Mouse (Mus musculus) liver, adult 2 months (tissue): ENCODE measurements around the gene Fubp3. TPM values are rescaled to one million over a fixed set of nuclear protein-coding genes. Genes with fewer than 3 reads are reported as not detected.

ENCODE experiments used
- DNase-seq: peaks from one replicate; pipeline ENCODE4 v3.0.0-alpha.2; 2011; ENCODE audit warnings: low read depth, low spot score; ENCODE audit errors: extremely low read depth
- H3K27ac ChIP-seq: fragments of 200-500 bp; replicated peaks from 2 replicates; pipeline ENCODE4 v1.5.1; 2012; ENCODE audit warnings: low read depth, mild to moderate bottlenecking, control low read depth, inconsistent platforms, low read length; ENCODE audit not compliant: insufficient read depth
- H3K27me3 ChIP-seq: fragments of 200-500 bp; 2 replicates; pipeline ENCODE4 v1.6.1; 2012; ENCODE audit warnings: mild to moderate bottlenecking, moderate library complexity, low read length, inconsistent platforms; ENCODE audit not compliant: control insufficient read depth, insufficient read depth
- H3K36me3 ChIP-seq: fragments of 200-500 bp; 2 replicates; pipeline ENCODE4 v1.6.1; 2012; ENCODE audit warnings: low read length, inconsistent platforms; ENCODE audit not compliant: control insufficient read depth, insufficient read depth
- H3K4me1 ChIP-seq: fragments of 200-500 bp; 2 replicates; pipeline ENCODE4 v1.6.1; 2011; ENCODE audit warnings: low read length; ENCODE audit not compliant: control insufficient read depth, insufficient read depth
- H3K4me3 ChIP-seq: fragments of 200-500 bp; 2 replicates; pipeline ENCODE4 v1.5.1; 2011; ENCODE audit warnings: low read depth, mild to moderate bottlenecking, control low read depth, low read length, moderate library complexity; ENCODE audit not compliant: insufficient read depth
- H3K79me2 ChIP-seq: fragments of 200-500 bp; 2 replicates; pipeline ENCODE4 v1.6.1; 2012; ENCODE audit warnings: inconsistent platforms, mild to moderate bottlenecking, low read length, moderate library complexity; ENCODE audit not compliant: control insufficient read depth, insufficient read depth
- H3K9ac ChIP-seq: fragments of 200-500 bp; 2 replicates; pipeline ENCODE4 v1.6.1; 2012; ENCODE audit warnings: low read depth, mild to moderate bottlenecking, control low read depth, inconsistent platforms, low read length
- CTCF ChIP-seq: fragments of 200-500 bp; IDR thresholded peaks from 2 replicates; pipeline ENCODE4 v1.5.1; 2011; ENCODE audit warnings: low read depth, low read length, control low read depth
- POLR2A ChIP-seq: fragments of 200-500 bp; IDR thresholded peaks from 2 replicates; pipeline ENCODE4 v1.6.1; 2011; ENCODE audit warnings: low read length, control low read depth; ENCODE audit not compliant: insufficient read depth; ENCODE audit errors: extremely low read depth
- WGBS: fragments of 180-500 bp; shearing (Covaris S2); methylation state at CpG from one replicate; pipeline ENCODE4 v1.1.7; 2018; 5-methylcytosine and 5-hydroxymethylcytosine counted together
- polyA plus RNA-seq: library from polyadenylated mRNA; depleted of rRNA; stranded (reverse); fragments of >200 nt; gene quantifications from 2 replicates; pipeline ENCODE4 v1.2.3, GENCODE M21; 2012
- total RNA-seq: library from RNA; depleted of rRNA; stranded (reverse); fragments of >200 nt; gene quantifications from 2 replicates; pipeline ENCODE4 v1.2.3, GENCODE M21; 2014

Fubp3 gene
- total and polyA plus RNA-seq, 2 experiments: 16.3 to 19.1 TPM

- no peak for DNase-seq
- TF ChIP-seq POLR2A (no peak), CTCF (peak; percentile 35)
- H3K36me3 ChIP-seq: no peaks in the 10 kb centered on the region
- no peaks in the 10 kb centered on the region for H3K27me3 ChIP-seq
- no peak overlapping the region for H3K9ac ChIP-seq
- 94% methylated on average over 5 of the region's 5 CpGs for whole genome bisulfite sequencing
- no peak overlapping the region for H3K4me3 ChIP-seq
- H3K4me1 ChIP-seq: no peaks in the 10 kb centered on the region
- H3K27ac ChIP-seq: no peak overlapping the region
- no peaks in the 10 kb centered on the region for H3K79me2 ChIP-seq
These were observed 17.8 kb upstream of the Fubp3 start for GRCm38 (mm10) chr2:31554619-31555018.

- H3K36me3 ChIP-seq: no peaks in the 10 kb centered on the region
- peaks cover 28% of the 10 kb centered on the region; the same call in 1 of the 2 replicates for H3K79me2 ChIP-seq
- peak overlapping the region; percentile 84 for H3K4me3 ChIP-seq
- under 1% methylated on average over 38 of the region's 41 CpGs for WGBS
- H3K27me3 ChIP-seq: no peaks in the 10 kb centered on the region
- H3K9ac ChIP-seq: peak overlapping the region; percentile 82
- TF ChIP-seq CTCF (no peak), POLR2A (no peak)
- no peak for DNase-seq
- peak overlapping the region; percentile 1; the same call in 1 of the 2 replicates for H3K27ac ChIP-seq
- peaks cover 3% of the 10 kb centered on the region; the same call in 1 of the 2 replicates for H3K4me1 ChIP-seq
These were observed 624 bp downstream of the Fubp3 start for GRCm38 (mm10) chr2:31572915-31573635.

- Histone ChIP-seq H3K79me2 (peaks cover 24% of the 10 kb centered on the region), H3K27me3 (no peaks in the 10 kb centered on the region), H3K4me3 (no peak overlapping the region), H3K4me1 (no peaks in the 10 kb centered on the region), H3K36me3 (peaks cover 32% of the 10 kb centered on the region), H3K27ac (no peak overlapping the region), H3K9ac (no peak overlapping the region)
- WGBS: 83% methylated on average over 2 of the region's 2 CpGs
- no peak for DNase-seq
- TF ChIP-seq POLR2A: no peak
- no peak for TF ChIP-seq CTCF
These were observed 9.2 kb downstream of the Fubp3 start for GRCm38 (mm10) chr2:31581617-31582016.

GRCm38 (mm10) chr2:31591799-31592484 is 19.5 kb downstream of the Fubp3 start:
- peaks cover 8% of the 10 kb centered on the region; the same call in 1 of the 2 replicates for H3K79me2 ChIP-seq
- H3K27me3 ChIP-seq: no peaks in the 10 kb centered on the region
- no peak overlapping the region for H3K9ac ChIP-seq
- H3K36me3 ChIP-seq: peaks cover 17% of the 10 kb centered on the region
- TF ChIP-seq CTCF (no peak), POLR2A (no peak)
- H3K4me3 ChIP-seq: no peak overlapping the region
- 62% methylated on average over 9 of the region's 9 CpGs for WGBS
- H3K4me1 ChIP-seq: peaks cover 6% of the 10 kb centered on the region
- no peak for DNase-seq
- H3K27ac ChIP-seq: no peak overlapping the region

GRCm38 (mm10) chr2:31607555-31607954 is 35.1 kb downstream of the Fubp3 start:
- 80% methylated on average over 1 of the region's 1 CpGs for WGBS
- Histone ChIP-seq H3K27ac (no peak overlapping the region), H3K9ac (no peak overlapping the region), H3K4me1 (no peaks in the 10 kb centered on the region), H3K27me3 (no peaks in the 10 kb centered on the region), H3K4me3 (no peak overlapping the region), H3K36me3 (peaks cover 33% of the 10 kb centered on the region), H3K79me2 (no peaks in the 10 kb centered on the region)
- TF ChIP-seq CTCF (no peak), POLR2A (no peak)
- no peak for DNase-seq

GRCm38 (mm10) chr2:31609859-31610261 is 37.4 kb downstream of the Fubp3 start:
- Histone ChIP-seq H3K79me2 (no peaks in the 10 kb centered on the region), H3K9ac (no peak overlapping the region), H3K4me1 (no peaks in the 10 kb centered on the region), H3K4me3 (no peak overlapping the region), H3K27me3 (no peaks in the 10 kb centered on the region), H3K27ac (no peak overlapping the region), H3K36me3 (peaks cover 28% of the 10 kb centered on the region)
- 83% methylated on average over 7 of the region's 7 CpGs for WGBS
- no peak for DNase-seq
- TF ChIP-seq CTCF (no peak), POLR2A (no peak)
